Mouse (Mus musculus) Patski (cell line): ENCODE results near the gene Smox. TPM values are rescaled to one million over a fixed set of nuclear protein-coding genes. Genes with fewer than 3 reads are reported as not detected.
A peak's percentile ranks its signal among the peaks of the same experiment; 100 is the strongest.

ENCODE experiments used
- ATAC-seq: fragments of 100-300 bp; one replicate; pipeline ENCODE4 v1.8.0; 2021
- CTCF ChIA-PET: fragments of 350-600 bp; sonication (Branson Sonifier 250); formaldehyde crosslinking; loops from one replicate; lab custom pipeline; 2022; ENCODE audit warnings: inconsistent platforms; lab: Charles Lee
- POLR2A ChIA-PET: fragments of 350-600 bp; sonication (Branson Sonifier 250); formaldehyde crosslinking; loops from one replicate; lab custom pipeline; 2022; ENCODE audit warnings: antibody characterized with exemption, inconsistent platforms; lab: Charles Lee
- DNase-seq: peaks from one replicate; pipeline ENCODE4 v3.0.0-alpha.2; 2011; ENCODE audit warnings: low read depth, low spot score
- H3K27me3 ChIP-seq: fragments of 371-371 bp; one replicate; pipeline ENCODE4 v1.5.1; 2021
- CTCF ChIP-seq: fragments of 100-300 bp; IDR thresholded peaks from one replicate; pipeline ENCODE4 v1.5.1; 2021
- in situ Hi-C: fragments of 300-500 bp; cut with MboI; formaldehyde crosslinking; loops from 3 replicates; pipeline ENCODE4 v1.11.1; 2018; ENCODE audit warnings: low pct_unique_long_range_greater_than_20kb, mixed read lengths
- polyA plus RNA-seq: library from polyadenylated mRNA; unstranded; gene quantifications from one replicate; pipeline ENCODE4 v1.2.3, GENCODE M21; 2021

The Smox gene
- polyA plus RNA-seq, 1 experiment from 2014 or later = 47.9 TPM

DNA sequence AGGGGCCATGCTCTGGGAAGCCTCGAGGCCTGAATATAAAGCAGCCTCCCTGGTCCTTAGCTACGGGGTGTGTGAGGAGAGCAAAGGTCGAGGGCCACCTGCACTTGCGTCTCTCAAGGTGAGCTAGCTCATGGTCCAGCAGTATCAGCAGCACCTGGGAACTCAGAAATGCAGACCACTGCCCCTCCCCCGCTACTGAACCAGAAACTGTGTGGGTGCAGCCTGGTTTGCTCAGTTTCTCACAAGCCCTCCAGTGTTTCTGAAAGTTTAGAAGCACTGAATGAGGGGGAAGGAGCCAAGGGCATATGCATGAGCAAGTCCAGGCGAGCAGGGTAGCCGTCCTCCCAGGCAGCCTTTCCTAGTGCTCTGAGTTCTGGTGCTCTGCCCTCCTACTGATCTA lies 7.7 kb upstream of the Smox start:
- ChIA-PET POLR2A (no interaction called here), CTCF (interaction anchor here (1.0 kb wide), 1 partner anchor 24 kb away, joined by 3 read pairs; no protein-coding TSS in a partner anchor)
- no peak for DNase-seq
- in situ Hi-C loops = no loop called here
- H3K27me3 ChIP-seq = no peaks in the 10 kb centered on the region
- no peak for ATAC-seq
- TF ChIP-seq CTCF = no peak

DNA sequence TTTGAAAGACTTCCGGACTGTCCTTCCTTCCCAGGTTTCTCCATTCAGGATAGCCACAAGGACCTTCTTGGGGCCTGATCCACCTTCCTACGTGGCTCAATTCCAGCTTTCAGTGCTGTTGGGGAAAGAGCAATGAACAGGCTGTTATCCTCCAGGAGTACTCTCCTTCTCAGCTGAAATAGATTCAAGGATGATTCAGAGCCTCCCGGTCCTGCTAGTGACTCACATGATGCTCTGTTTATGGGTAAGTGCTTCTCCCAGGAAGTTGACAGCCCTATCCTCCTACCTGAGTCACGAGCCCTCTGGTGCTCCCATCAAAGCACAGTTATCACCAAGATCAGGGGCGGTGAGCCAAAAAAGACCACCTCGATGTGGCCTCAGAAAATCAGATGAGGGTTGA lies 7.1 kb upstream of the Smox start:
- peak; percentile 65 for ATAC-seq
- DNase-seq = no peak
- ChIA-PET POLR2A (no interaction called here), CTCF (no interaction called here)
- in situ Hi-C loops = no loop called here
- no peak for TF ChIP-seq CTCF
- no peaks in the 10 kb centered on the region for H3K27me3 ChIP-seq

DNA sequence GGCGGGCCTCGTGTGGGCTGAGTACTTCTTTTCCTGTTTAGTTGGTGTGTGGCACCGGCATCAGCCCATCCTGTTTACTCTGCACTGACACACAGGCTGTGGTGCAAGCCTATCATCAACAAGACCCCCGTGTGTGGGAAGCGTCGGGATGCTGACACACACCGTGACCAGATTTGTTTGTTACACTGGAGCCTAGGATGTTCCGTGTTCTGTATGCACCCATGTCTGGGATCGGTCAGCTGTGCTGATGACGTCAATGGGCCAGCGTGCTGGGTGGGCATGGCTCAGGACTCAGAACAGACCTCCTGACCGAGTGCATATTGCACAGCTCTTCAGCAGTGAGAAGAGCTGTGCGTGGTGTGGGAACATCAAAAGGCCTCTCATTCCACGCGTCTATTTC lies 6.2 kb upstream of the Smox start:
- ATAC-seq = no peak
- H3K27me3 ChIP-seq = no peaks in the 10 kb centered on the region
- DNase-seq = no peak
- no peak for TF ChIP-seq CTCF
- in situ Hi-C loops = no loop called here
- CTCF ChIA-PET = no interaction called here
- POLR2A ChIA-PET = interaction anchor here (0.6 kb wide), 1 partner anchor 122 kb away, joined by 3 read pairs; no protein-coding TSS in a partner anchor

DNA sequence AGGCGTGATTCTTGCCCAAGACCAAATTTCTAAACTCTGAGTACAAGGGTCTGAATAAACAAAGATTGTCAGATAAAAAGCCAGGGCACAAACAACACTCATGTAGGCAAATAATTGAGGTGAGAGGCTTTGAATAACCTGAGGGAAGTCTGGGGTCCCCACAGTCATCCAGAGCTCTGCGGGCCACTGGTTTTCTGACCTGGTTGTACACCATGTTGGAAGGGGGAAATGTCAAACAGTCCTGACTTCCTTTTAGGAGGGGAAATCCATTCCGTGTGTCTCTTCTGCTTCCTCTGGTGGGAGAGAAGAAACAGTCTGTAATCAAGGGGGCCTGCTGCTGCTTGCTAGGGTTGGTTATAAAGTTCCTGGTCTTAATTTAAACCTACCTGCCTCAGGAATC lies 5.2 kb upstream of the Smox start:
- ChIA-PET POLR2A (no interaction called here), CTCF (no interaction called here)
- in situ Hi-C loops = no loop called here
- DNase-seq (no peak), ATAC-seq (no peak)
- no peak for TF ChIP-seq CTCF
- no peaks in the 10 kb centered on the region for H3K27me3 ChIP-seq

DNA sequence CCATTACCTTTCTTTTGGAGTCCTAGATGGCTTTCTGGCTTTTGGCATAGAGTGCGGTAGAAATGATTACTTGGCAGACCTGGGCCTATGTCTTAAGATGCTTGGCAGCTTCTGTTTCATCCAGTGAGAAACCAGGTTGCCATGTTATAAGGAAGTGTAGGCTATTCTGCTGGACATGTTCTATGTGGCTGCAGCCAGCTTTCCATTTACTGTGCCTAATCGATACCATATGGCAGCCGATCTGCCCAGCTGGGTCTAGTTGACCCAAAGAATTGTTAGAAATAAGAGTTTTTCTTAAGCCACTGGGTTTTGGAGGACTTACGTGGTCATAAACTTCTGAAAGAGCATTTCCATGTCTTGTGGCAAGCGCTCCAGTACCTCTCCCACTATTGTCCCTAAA lies 4.0 kb upstream of the Smox start:
- TF ChIP-seq CTCF = no peak
- CTCF ChIA-PET = no interaction called here
- no peaks in the 10 kb centered on the region for H3K27me3 ChIP-seq
- ATAC-seq = no peak
- no peak for DNase-seq
- POLR2A ChIA-PET = no interaction called here
- in situ Hi-C loops = no loop called here

DNA sequence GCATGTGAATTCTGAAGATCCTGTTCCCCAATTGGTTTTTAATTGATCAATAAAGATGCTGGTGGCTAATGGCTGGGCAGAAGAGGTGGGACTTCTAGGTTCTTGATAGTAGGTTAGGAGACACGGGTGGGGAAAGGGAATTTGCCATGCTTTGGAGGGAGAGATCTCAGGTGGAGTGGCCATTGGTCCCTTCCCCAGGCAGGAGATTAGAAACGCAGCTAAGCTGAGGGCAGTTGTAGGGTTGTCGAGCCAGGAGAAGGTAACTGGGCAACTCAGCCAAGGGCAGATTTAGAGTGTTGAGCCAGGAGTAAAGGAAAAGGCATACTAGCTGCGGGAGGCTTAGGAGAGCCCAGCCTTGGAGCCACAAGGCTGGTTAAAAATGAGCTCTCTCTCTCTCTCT lies 3.0 kb upstream of the Smox start:
- in situ Hi-C loops = no loop called here
- no peak for DNase-seq
- no peak for TF ChIP-seq CTCF
- no peaks in the 10 kb centered on the region for H3K27me3 ChIP-seq
- POLR2A ChIA-PET = no interaction called here
- ATAC-seq = no peak
- CTCF ChIA-PET = interaction anchor here (2.2 kb wide), 1 partner anchor 42 kb away, joined by 5 read pairs; no protein-coding TSS in a partner anchor

GRCm38 (mm10) chr2:131488870-131489269 lies 2.4 kb upstream of the Smox start:
- ChIA-PET POLR2A (no interaction called here), CTCF (interaction anchor here (2.2 kb wide), 1 partner anchor 42 kb away, joined by 5 read pairs; no protein-coding TSS in a partner anchor)
- DNase-seq (no peak), ATAC-seq (no peak)
- H3K27me3 ChIP-seq = no peaks in the 10 kb centered on the region
- in situ Hi-C loops = no loop called here
- no peak for TF ChIP-seq CTCF

- H3K27me3 ChIP-seq = no peaks in the 10 kb centered on the region
These were observed 1.7 kb upstream of the Smox start for GRCm38 (mm10) chr2:131489591-131489990.

DNA sequence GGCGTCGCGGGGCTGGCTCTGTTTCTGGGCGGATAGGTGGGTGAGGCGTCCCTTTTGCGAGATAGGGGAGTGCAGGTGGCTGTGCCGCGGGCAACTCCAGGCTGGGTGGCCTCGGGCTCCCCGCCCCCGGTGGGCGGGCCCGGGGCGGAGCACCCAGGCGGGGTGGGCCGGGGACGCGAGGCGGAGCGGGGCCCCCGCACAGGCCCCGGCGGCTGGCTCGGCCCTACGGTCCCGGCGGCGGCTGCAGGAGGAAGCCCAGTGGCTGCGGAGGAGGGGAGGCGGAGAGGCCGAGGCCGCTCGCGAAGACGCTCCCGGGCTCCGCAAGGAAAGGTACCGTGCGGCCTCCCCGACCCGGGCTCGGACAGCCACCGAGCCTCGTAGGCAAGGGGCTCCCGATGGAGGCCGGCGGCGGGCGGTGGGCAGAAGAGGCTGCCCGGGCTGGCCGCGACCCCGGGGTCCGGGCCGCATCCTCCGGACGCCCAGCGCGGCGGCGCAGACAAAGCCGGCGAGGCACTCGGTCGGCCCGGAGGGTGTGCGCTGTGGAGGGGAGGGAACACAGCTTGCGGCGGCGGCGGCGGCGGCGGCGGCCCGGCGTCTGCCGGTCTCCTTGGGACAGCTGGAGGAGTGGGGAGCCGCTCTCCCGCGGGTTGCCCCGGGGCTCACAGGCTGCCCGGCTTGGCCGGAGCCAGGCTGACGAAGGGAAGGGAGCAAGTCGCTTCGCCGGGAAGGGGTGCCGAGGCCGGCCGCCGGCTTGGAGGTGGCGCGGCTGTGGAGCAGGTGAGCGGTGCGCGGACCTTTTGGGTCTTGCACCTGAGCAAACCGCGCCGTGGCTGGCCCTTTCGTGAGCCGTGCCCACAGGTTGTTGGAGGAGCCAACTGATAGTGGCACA lies 655 bp downstream of the Smox start:
- CTCF ChIA-PET = no interaction called here
- POLR2A ChIA-PET = interaction anchor here (3.7 kb wide), 1 partner anchor 12 kb away, joined by 18 read pairs; no protein-coding TSS in a partner anchor
- no peaks in the 10 kb centered on the region for H3K27me3 ChIP-seq
- in situ Hi-C loops = no loop called here
- TF ChIP-seq CTCF = no peak
- ATAC-seq (peak; percentile 85), DNase-seq (no peak)

More at GRCm38 (mm10) chr2:131489591-131489990, 1.7 kb upstream of the Smox start:
- ATAC-seq (no peak), DNase-seq (no peak)
- TF ChIP-seq CTCF = no peak
- ChIA-PET CTCF (interaction anchor here (2.2 kb wide), 1 partner anchor 41 kb away, joined by 5 read pairs; no protein-coding TSS in a partner anchor), POLR2A (interaction anchor here (0.5 kb wide), 1 partner anchor 33 kb away, joined by 3 read pairs; no protein-coding TSS in a partner anchor)
- in situ Hi-C loops = no loop called here

DNA sequence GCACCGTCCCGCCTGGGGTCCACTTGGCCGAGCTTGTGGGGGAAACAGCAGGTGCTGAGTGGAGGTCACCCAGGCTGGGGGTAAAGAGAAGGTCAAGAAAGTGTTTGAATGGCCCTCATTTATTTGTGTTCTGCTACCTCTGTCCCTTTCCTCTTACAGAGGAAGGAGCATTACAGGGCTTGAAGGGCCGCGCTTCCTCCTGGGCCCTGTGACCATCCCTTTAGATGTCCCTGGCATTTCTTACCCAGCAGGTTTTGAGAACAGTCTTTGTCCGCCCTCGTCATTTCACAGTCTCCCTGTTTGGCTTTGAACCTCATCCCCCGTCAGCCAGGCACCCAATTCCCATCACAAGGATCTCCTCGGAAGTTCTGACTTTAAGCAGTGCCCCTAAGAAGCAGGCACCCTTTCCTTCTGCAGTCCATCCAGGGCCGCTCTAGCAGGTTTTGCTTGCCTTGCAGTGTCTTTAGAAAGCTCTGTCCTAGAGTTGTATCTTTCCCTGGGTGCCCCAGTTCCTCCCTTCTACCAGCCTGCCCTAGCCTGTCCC lies 1.4 kb downstream of the Smox start:
- CTCF ChIA-PET = interaction anchor here (1.1 kb wide), 1 partner anchor 283 kb away, joined by 3 read pairs; no protein-coding TSS in a partner anchor
- ATAC-seq (peak; percentile 14), DNase-seq (no peak)
- H3K27me3 ChIP-seq = no peaks in the 10 kb centered on the region
- TF ChIP-seq CTCF = no peak
- in situ Hi-C loops = no loop called here
- POLR2A ChIA-PET = interaction anchor here (3.7 kb wide), 1 partner anchor 11 kb away, joined by 18 read pairs; no protein-coding TSS in a partner anchor
